Mouse (Mus musculus): ENCODE data around the gene Glmp. TPM values are rescaled to one million over a fixed set of nuclear protein-coding genes. Genes with fewer than 3 reads are reported as not detected.
"Not testable (repeated sequence)": the region's sequence is repeated elsewhere in the genome, so short reads cannot be mapped to it uniquely, and the experiment has no call there.

Gene Glmp
- polyA plus RNA-seq, 1 experiment: 181 TPM

DNA sequence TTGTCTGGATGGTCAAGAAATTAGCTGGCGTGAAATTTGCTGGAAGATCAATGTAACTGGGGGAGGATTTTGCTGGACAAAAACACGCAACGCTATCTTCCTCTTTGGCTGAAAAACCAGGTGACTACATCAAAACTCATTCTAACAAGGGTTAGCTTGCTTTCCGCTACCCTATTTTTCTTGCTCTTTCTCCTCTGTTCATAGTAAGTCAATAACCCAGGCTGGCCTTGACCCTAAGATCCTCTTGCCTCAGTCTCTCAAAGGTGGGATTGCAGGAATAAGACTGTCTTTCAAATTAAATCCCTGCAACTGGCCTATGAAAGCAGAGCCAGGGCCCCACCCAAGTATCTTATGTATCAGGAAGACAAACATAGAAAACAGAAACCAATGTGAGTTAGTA is 37.7 kb upstream of the Glmp start, which contains the start of gene Gm38392:
Gene Gm38392, minus strand, starts transcription at position 101 of the 400 bp plus-strand sequence.
- H3K36me3 ChIP-seq (ENCODE audit: control insufficient read depth, insufficient read depth, low read length): no peaks in the 10 kb centered on the region
- TF ChIP-seq POLR2A (IDR thresholded peaks at IDR 0.05; ENCODE audit: low read depth, low read length) (no peak), CTCF (IDR thresholded peaks at IDR 0.05; ENCODE audit: extremely low read depth, insufficient read length, insufficient replicate concordance, low read depth, low read length) (no peak)
- H3K27me3 ChIP-seq (ENCODE audit: control insufficient read depth, insufficient read depth, low read length): no peaks in the 10 kb centered on the region
- no peaks in the 10 kb centered on the region for H3K4me1 ChIP-seq (ENCODE audit: control insufficient read depth, insufficient read depth, insufficient read length, low read length)
- H3K4me3 ChIP-seq (ENCODE audit: low read depth, low read length): no peak within 1 kb of the TSS
- WGBS: 97% methylated on average over 4 of the region's 4 CpGs
- H3K27ac ChIP-seq (ENCODE audit: insufficient read depth, low read depth, low read length): no peak within 1 kb of the TSS

GRCm38 (mm10) chr3:88288133-88288713 is 36.6 kb upstream of the Glmp start:
- not testable (repeated sequence) for H3K4me3 ChIP-seq (ENCODE audit: low read depth, low read length); H3K36me3 ChIP-seq (ENCODE audit: control insufficient read depth, insufficient read depth, low read length)
- WGBS: 67% methylated on average over 8 of the region's 10 CpGs

DNA sequence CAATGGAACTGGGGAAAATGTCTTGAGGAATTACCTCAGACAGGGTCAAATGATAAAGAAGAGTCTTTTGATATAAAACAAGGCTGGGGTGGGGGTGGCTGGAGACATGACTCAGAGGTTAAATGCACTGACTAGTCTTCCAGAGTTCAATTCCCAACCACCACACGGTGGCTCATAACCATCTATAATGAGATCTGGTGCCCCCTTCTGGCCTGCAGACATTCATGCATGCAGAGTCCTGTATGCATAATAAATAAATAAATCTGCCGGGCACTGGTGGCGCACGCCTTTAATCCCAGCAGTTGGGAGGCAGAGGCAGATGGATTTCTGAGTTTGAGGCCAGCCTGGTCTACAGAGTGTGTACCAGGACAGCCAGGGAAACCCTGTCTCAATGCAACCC is 32.9 kb upstream of the Glmp start:
- Histone ChIP-seq H3K4me1 (ENCODE audit: control insufficient read depth, insufficient read depth, insufficient read length, low read length) (no peaks in the 10 kb centered on the region), H3K27me3 (ENCODE audit: control insufficient read depth, insufficient read depth, low read length) (no peaks in the 10 kb centered on the region), H3K4me3 (ENCODE audit: low read depth, low read length) (no peak overlapping the region), H3K36me3 (ENCODE audit: control insufficient read depth, insufficient read depth, low read length) (no peaks in the 10 kb centered on the region), H3K27ac (ENCODE audit: insufficient read depth, low read depth, low read length) (no peak overlapping the region)
- WGBS: 46% methylated on average over 4 of the region's 4 CpGs
- TF ChIP-seq POLR2A (IDR thresholded peaks at IDR 0.05; ENCODE audit: low read depth, low read length): no peak
- TF ChIP-seq CTCF (IDR thresholded peaks at IDR 0.05; ENCODE audit: extremely low read depth, insufficient read length, insufficient replicate concordance, low read depth, low read length): peak; percentile 35; the same call in 1 of the 2 replicates

More at GRCm38 (mm10) chr3:88288133-88288713, 36.6 kb upstream of the Glmp start:
- not testable (repeated sequence) for H3K27me3 ChIP-seq (ENCODE audit: control insufficient read depth, insufficient read depth, low read length); H3K27ac ChIP-seq (ENCODE audit: insufficient read depth, low read depth, low read length); H3K4me1 ChIP-seq (ENCODE audit: control insufficient read depth, insufficient read depth, insufficient read length, low read length)

DNA sequence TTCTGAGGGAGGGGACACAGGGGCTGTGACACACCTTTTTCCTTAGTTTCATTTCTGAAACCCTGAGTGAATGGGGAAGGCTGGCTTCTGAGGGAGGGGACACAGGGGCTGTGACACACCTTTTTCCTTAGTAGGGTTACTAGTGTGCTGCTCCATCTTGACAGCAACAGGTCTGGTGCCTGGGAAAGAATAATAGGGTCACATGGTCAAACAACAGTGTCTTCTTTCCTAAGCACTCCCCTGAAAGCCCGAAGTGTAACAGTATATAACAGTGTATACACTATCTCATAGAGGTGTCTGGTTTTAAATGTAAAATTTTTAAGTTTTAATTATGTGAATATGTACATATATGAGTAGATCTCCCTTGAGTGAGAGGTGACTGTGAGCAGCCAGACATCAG is 29.6 kb upstream of the Glmp start:
- not testable (repeated sequence) for H3K4me3 ChIP-seq (ENCODE audit: low read depth, low read length); H3K4me1 ChIP-seq (ENCODE audit: control insufficient read depth, insufficient read depth, insufficient read length, low read length); H3K27me3 ChIP-seq (ENCODE audit: control insufficient read depth, insufficient read depth, low read length); H3K36me3 ChIP-seq (ENCODE audit: control insufficient read depth, insufficient read depth, low read length); H3K27ac ChIP-seq (ENCODE audit: insufficient read depth, low read depth, low read length)
- WGBS: 25% methylated on average over 1 of the region's 1 CpGs

DNA sequence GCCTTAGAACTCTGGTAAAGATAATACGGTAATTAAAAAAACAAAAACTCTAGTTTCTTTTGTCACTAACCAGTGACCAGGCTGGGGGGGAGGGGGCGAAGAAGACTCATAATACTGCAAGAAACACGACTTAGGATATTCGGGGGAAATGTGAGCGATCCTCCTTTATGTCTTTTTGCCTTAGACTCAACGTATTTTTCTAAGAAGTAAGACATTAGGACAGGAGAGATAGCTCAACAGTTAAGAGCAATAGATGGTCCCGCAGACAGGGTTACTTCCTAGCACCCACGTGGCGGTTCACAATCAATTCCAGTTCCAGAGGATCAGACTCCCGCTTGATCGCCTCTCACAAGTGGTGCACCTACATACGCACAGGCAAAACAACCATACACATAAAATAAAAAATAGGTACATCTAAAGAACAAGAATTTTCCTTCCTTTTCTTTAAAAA is 28.7 kb upstream of the Glmp start:
- no peak for TF ChIP-seq POLR2A (IDR thresholded peaks at IDR 0.05; ENCODE audit: low read depth, low read length)
- no peaks in the 10 kb centered on the region for H3K4me1 ChIP-seq (ENCODE audit: control insufficient read depth, insufficient read depth, insufficient read length, low read length)
- H3K27me3 ChIP-seq (ENCODE audit: control insufficient read depth, insufficient read depth, low read length): no peaks in the 10 kb centered on the region
- H3K36me3 ChIP-seq (ENCODE audit: control insufficient read depth, insufficient read depth, low read length): peaks cover 12% of the 10 kb centered on the region
- peak overlapping the region; percentile 65 for H3K4me3 ChIP-seq (ENCODE audit: low read depth, low read length)
- peak overlapping the region; percentile 96 for H3K27ac ChIP-seq (ENCODE audit: insufficient read depth, low read depth, low read length)
- WGBS: 1% methylated on average over 12 of the region's 12 CpGs

DNA sequence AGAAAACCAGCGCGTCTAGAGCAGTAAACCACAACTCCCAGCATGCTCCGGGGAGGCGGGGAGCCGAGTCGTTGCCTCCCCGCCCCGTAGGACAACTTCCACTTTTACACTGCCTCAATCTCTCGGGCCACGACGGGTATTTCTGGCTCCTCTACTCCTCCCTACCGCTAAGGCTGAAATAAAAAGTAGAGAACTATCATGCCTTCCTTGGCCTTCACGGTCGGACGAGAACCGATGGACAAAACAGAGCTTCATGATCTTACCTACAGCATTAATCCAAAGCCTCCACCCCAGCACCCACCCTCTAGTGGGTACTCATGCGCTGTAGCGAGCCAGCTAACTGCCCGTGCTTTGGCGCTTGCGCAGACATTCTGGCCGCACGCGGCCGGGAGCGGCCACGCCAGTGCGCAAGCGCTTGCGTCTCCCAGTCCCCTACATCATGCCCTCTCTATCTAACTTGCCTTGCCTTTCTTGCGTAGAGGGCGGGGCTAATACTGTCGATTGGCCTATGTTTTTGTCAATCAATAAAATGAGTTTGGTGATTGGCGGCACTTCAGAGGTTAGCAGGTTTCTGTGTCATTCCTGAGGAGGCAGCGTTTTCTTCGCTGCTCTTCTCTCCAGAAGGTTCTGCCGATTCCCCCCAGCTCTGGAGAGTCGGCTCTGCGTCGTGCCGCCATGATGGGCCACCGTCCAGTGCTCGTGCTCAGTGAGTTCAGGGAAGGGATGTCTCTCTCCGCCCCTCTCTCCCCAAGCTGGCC is 28.1 kb upstream of the Glmp start, which contains the start of the genes Tsacc and Cct3:
Gene Tsacc, minus strand, starts transcription at position 439 of the 758 bp plus-strand sequence.
Gene Cct3, plus strand, starts transcription at position 556 of the 758 bp plus-strand sequence.
- Histone ChIP-seq H3K4me3 (ENCODE audit: low read depth, low read length) (peak within 1 kb of the TSS; percentile 93), H3K4me1 (ENCODE audit: control insufficient read depth, insufficient read depth, insufficient read length, low read length) (no peaks in the 10 kb centered on the region), H3K36me3 (ENCODE audit: control insufficient read depth, insufficient read depth, low read length) (peaks cover 16% of the 10 kb centered on the region), H3K27ac (ENCODE audit: insufficient read depth, low read depth, low read length) (peak within 1 kb of the TSS; percentile 96), H3K27me3 (ENCODE audit: control insufficient read depth, insufficient read depth, low read length) (no peaks in the 10 kb centered on the region)
- TF ChIP-seq CTCF (IDR thresholded peaks at IDR 0.05; ENCODE audit: extremely low read depth, insufficient read length, insufficient replicate concordance, low read depth, low read length) (peak; percentile 38; the same call in 1 of the 2 replicates), POLR2A (IDR thresholded peaks at IDR 0.05; ENCODE audit: low read depth, low read length) (peak; percentile 33; the same call in 1 of the 2 replicates)
- WGBS: under 1% methylated on average over 44 of the region's 44 CpGs

- Histone ChIP-seq H3K4me3 (ENCODE audit: low read depth, low read length) (peak overlapping the region; percentile 93), H3K27me3 (ENCODE audit: control insufficient read depth, insufficient read depth, low read length) (no peaks in the 10 kb centered on the region), H3K4me1 (ENCODE audit: control insufficient read depth, insufficient read depth, insufficient read length, low read length) (no peaks in the 10 kb centered on the region), H3K27ac (ENCODE audit: insufficient read depth, low read depth, low read length) (peak overlapping the region; percentile 78), H3K36me3 (ENCODE audit: control insufficient read depth, insufficient read depth, low read length) (peaks cover 18% of the 10 kb centered on the region)
- under 1% methylated on average over 30 of the region's 30 CpGs for WGBS
- TF ChIP-seq POLR2A (IDR thresholded peaks at IDR 0.05; ENCODE audit: low read depth, low read length): no peak
- no peak; the same call in 1 of the 2 replicates for TF ChIP-seq CTCF (IDR thresholded peaks at IDR 0.05; ENCODE audit: extremely low read depth, insufficient read length, insufficient replicate concordance, low read depth, low read length)
Observed at GRCm38 (mm10) chr3:88297321-88297851, 27.4 kb upstream of the Glmp start.
